Comparison of ENCODE assay signal across 20 mouse cellular contexts in genomic region chr10:53467472-53468292, GRCm38 (mm10).
DNase-seq lines count a peak whose midpoint lies in the region; ATAC-seq and TF ChIP-seq lines count a peak whose summit lies in the region.
"Had no signal": no experiment of that assay in that cellular context is flagged by ENCODE, and none has a peak within 500 bp of the region (broad histone marks: within the 10 kb centered on the region; RNA-seq: fewer than 3 reads in every experiment).

No protein-coding gene starts in this region.

- H3K36me3 ChIP-seq in heart, embryonic 13.5 days: no peaks in the 10 kb centered on the region
- H3K36me3 ChIP-seq in lung, embryonic 14.5 days (ENCODE audit: insufficient read depth): no peaks in the 10 kb centered on the region
- H3K36me3 ChIP-seq in forebrain, embryonic 14.5 days (ENCODE audit: control insufficient read depth, insufficient read depth, low read length): no peaks in the 10 kb centered on the region
- H3K36me3 ChIP-seq: hindbrain, embryonic 15.5 days; liver, embryonic 12.5 days; neural tube, embryonic 13.5 days had no signal

- DNase-seq in heart, adult 18-20 months: no peak
- peak; percentile 24 for DNase-seq in lung, embryonic 14.5 days
- DNase-seq in lung, adult 2 months: no peak
- DNase-seq in lung, postnatal 25 days (ENCODE audit: low spot score): peak; percentile 24
- DNase-seq in layer of hippocampus, postnatal 10 days (ENCODE audit: low spot score in 2 of 2): no peak
- no peak for DNase-seq in forebrain, embryonic 14.5 days (ENCODE audit: low spot score)
- DNase-seq: cerebellum, adult 2 months; cerebellum, postnatal 36 days; left cerebral cortex, postnatal 4 days; midbrain, embryonic 14.5 days; right cerebral cortex, adult 18-20 months; thymus, adult 18-20 months; thymus, postnatal 4 days had no signal

- TF ChIP-seq CTCF in lung, embryonic 14.5 days (IDR thresholded peaks at IDR 0.05; ENCODE audit: low read depth): no peak
- TF ChIP-seq CTCF in lung, adult 2 months (IDR thresholded peaks at IDR 0.05; ENCODE audit: insufficient read depth, low read length): no peak

- peaks cover 17% of the 10 kb centered on the region for H3K9me3 ChIP-seq in heart, embryonic 13.5 days
- H3K9me3 ChIP-seq in lung, embryonic 14.5 days (ENCODE audit: low read depth, low read length): peaks cover 13% of the 10 kb centered on the region
- H3K9me3 ChIP-seq in forebrain, embryonic 14.5 days (replicated peaks; ENCODE audit: control insufficient read depth, low read length): peaks cover 6% of the 10 kb centered on the region
- H3K9me3 ChIP-seq: hindbrain, embryonic 15.5 days had no signal

- WGBS in heart, embryonic 13.5 days: 56% methylated on average over 3 of the region's 3 CpGs
- 45% methylated on average over 3 of the region's 3 CpGs for WGBS in lung, embryonic 14.5 days
- 48% methylated on average over 3 of the region's 3 CpGs for WGBS in lung, adult 2 months
- 77% methylated on average over 3 of the region's 3 CpGs for WGBS in forebrain, embryonic 14.5 days

- no peak overlapping the region for H3K9ac ChIP-seq in heart, embryonic 13.5 days
- H3K9ac ChIP-seq in lung, embryonic 14.5 days: no peak overlapping the region
- H3K9ac ChIP-seq in forebrain, embryonic 14.5 days (ENCODE audit: low read length): no peak overlapping the region
- H3K9ac ChIP-seq: forebrain, embryonic 13.5 days; hindbrain, embryonic 15.5 days; liver, embryonic 12.5 days; neural tube, embryonic 13.5 days had no signal

- H3K4me2 ChIP-seq in heart, embryonic 13.5 days: no peak overlapping the region
- no peak overlapping the region for H3K4me2 ChIP-seq in lung, embryonic 14.5 days
- H3K4me2 ChIP-seq in forebrain, embryonic 14.5 days (ENCODE audit: low read length): no peak overlapping the region
- H3K4me2 ChIP-seq: forebrain, embryonic 13.5 days; hindbrain, embryonic 15.5 days; liver, embryonic 12.5 days; neural tube, embryonic 13.5 days had no signal

- H3K4me3 ChIP-seq in heart, embryonic 13.5 days: no peak overlapping the region
- no peak overlapping the region for H3K4me3 ChIP-seq in lung, embryonic 14.5 days (ENCODE audit: low read depth, low read length)
- H3K4me3 ChIP-seq in lung, adult 2 months (replicated peaks; ENCODE audit: extremely low read depth, low read depth, low read length): no peak overlapping the region
- H3K4me3 ChIP-seq in forebrain, embryonic 14.5 days (ENCODE audit: low read depth, low read length): no peak overlapping the region
- H3K4me3 ChIP-seq: forebrain, embryonic 13.5 days; hindbrain, embryonic 15.5 days; liver, embryonic 12.5 days; neural tube, embryonic 13.5 days had no signal

- H3K4me1 ChIP-seq in heart, embryonic 13.5 days: peaks cover 24% of the 10 kb centered on the region
- peaks cover 15% of the 10 kb centered on the region for H3K4me1 ChIP-seq in lung, embryonic 14.5 days (ENCODE audit: insufficient read depth)
- peaks cover 40% of the 10 kb centered on the region for H3K4me1 ChIP-seq in lung, adult 2 months (ENCODE audit: control insufficient read depth, insufficient read depth, low read length)
- H3K4me1 ChIP-seq in forebrain, embryonic 14.5 days (ENCODE audit: control insufficient read depth, insufficient read depth, low read length): peaks cover 13% of the 10 kb centered on the region

- H3K27ac ChIP-seq in heart, embryonic 13.5 days (replicated peaks): peak overlapping the region; percentile 55; the same call in 1 of the 2 replicates
- H3K27ac ChIP-seq in lung, embryonic 14.5 days (ENCODE audit: low read depth): no peak overlapping the region
- no peak overlapping the region for H3K27ac ChIP-seq in forebrain, embryonic 14.5 days (ENCODE audit: low read depth, low read length)
- H3K27ac ChIP-seq: liver, embryonic 12.5 days; neural tube, embryonic 13.5 days had no signal

- no peaks in the 10 kb centered on the region for H3K27me3 ChIP-seq in heart, embryonic 13.5 days (replicated peaks)
- H3K27me3 ChIP-seq in lung, embryonic 14.5 days (ENCODE audit: insufficient read depth, low read length): no peaks in the 10 kb centered on the region
- H3K27me3 ChIP-seq in forebrain, embryonic 14.5 days (replicated peaks; ENCODE audit: control insufficient read depth, insufficient read depth, low read length): no peaks in the 10 kb centered on the region
- H3K27me3 ChIP-seq: forebrain, embryonic 13.5 days; hindbrain, embryonic 15.5 days; neural tube, embryonic 13.5 days had no signal

- TF ChIP-seq POLR2A in lung, adult 2 months (IDR thresholded peaks at IDR 0.05; ENCODE audit: borderline replicate concordance, extremely low read depth, low read depth, low read length): no peak

- no peak for ATAC-seq in heart, embryonic 13.5 days (ENCODE audit: extremely low read depth, insufficient number of reproducible peaks, low FRiP score, low TSS enrichment)
- ATAC-seq in lung, embryonic 14.5 days (ENCODE audit: insufficient read depth): peak; percentile 16; the same call in 1 of the 2 replicates
- peak; percentile 77 for ATAC-seq in common myeloid progenitor, adult 5-6 weeks (replicated peaks; ENCODE audit: low read depth, poor library complexity, severe bottlenecking)
- ATAC-seq in forebrain, embryonic 14.5 days: no peak
- ATAC-seq: forebrain, embryonic 13.5 days; intestine, postnatal 0 days; liver, embryonic 12.5 days had no signal

Comparison
In these comparisons a context has a peak if more than half of its experiments do, and no peak if none do; other contexts are left out.
1. DNase-seq: peak in lung, embryonic 14.5 days (single experiment) and lung, postnatal 25 days (single experiment); none in heart, adult 18-20 months (0 of 2), lung, adult 2 months (single experiment), layer of hippocampus, postnatal 10 days (0 of 2) and forebrain, embryonic 14.5 days (single experiment).
2. ATAC-seq: peak in lung, embryonic 14.5 days (single experiment) and common myeloid progenitor, adult 5-6 weeks (single experiment); none in heart, embryonic 13.5 days (single experiment) and forebrain, embryonic 14.5 days (single experiment).